Mouse (Mus musculus): Measurements from ENCODE around the gene Tmem132b. TPM values are rescaled to one million over a fixed set of nuclear protein-coding genes. Genes with fewer than 3 reads are reported as not detected.

The Tmem132b gene
- polyA plus RNA-seq, 3 experiments from 2014 or later, result not detected

DNA sequence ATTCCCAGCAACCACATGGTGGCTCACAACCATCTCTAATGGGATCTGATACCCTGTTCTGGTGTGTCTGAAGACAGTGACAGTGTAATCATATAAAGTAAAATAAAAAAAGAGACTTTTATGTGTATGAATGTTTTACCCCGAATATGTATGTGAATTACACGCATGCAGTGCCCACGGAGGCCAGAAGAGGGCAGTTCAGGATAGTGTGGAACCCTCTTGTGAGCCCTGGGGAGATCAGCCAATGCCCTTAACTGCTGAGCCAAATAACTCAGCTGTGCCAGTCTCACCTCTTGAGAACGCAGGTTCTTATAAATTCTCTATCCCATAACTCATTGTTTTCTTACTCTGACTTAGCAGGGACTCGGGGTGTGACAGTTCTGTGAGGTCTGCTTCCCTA lies 12.9 kb upstream of the Tmem132b start:
- no peak for ATAC-seq

DNA sequence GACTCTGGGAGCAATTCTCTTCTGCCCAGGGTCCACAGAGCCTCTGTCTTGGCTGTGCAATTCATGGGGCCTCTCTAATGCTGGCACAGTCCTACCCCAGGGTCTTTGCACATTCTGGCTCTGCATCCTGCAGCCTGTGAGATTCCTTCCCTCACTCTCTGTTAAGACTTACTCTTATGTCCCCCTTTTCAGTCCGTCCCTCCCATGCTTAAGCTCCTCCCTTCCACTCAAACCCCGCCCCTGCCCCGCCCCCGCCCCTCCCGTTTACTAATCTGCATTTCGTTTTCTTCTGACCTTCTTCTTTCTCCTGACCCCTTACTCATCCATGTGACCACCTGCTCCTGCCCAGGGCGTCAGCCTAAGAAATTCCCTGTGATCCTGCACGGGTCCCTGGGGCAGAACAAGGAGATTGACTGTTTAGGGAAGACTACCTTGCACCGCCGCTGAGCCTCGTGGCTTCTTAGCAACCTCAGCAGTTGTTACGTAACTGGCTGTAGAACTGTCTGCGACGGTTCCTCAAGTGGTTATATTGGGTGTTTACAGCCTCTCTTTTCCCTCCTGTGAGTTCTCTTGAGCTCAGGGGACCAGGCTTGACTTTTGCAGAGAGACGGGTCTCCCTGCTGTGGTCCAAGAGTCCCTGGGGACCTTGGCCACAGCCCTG lies 10.5 kb upstream of the Tmem132b start:
- ATAC-seq, result no peak

DNA sequence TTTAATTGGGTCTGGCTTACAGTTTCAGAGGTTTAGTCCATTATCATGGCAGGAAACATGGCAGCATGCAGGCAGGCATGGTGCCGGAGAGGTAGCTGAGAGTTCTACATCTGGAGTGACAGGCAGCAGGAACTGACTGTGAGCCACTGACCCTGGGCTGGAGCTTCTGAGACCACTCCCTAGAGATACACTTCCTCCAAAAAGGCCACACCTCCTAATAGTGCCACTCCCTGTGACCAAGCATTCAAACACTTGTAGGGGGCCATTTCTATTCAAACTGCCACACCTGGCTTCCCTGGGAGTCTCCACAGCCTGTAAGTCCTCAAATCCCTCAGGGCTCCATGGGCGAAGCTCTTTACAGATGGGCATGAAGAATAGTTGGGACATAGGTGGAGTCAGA lies 8.2 kb upstream of the Tmem132b start:
- ATAC-seq, result no peak

DNA sequence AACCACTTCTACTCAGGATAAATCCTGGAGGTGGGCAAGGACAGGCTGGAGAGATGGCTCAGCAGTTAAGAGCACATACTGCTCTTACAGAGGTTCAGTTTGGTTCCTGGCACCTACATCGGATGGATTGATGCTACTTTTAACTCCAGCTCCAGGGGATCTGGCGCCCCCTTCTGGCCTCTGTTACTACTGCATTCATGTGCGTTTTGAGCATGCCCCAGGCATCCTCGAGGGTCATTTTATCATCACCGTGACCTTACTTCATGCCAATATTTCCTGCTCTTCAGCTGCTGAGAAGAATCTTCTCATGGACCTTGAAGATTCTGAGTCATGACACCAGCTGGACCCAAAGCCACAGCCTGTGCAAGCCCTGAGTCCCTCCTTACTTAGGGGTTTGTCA lies 6.1 kb upstream of the Tmem132b start:
- no peak for ATAC-seq

DNA sequence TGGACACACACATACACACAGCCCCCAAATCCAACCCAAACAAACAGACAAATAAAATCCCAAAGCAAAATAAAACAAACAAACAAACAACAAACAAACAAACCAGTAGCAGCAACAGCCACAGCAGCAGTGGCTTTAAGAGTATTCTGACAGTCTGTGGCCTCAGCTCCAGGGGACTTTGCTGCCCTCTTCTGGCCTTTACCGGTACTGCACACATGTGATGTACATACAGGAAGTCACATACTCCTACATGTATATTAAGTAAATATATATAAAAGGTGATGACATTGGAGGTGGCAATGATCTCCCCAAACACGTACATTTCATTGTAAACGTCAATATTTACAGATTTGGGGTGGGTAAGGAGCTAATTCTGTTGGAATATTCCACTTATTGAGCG lies 5.1 kb upstream of the Tmem132b start:
- no peak for ATAC-seq

DNA sequence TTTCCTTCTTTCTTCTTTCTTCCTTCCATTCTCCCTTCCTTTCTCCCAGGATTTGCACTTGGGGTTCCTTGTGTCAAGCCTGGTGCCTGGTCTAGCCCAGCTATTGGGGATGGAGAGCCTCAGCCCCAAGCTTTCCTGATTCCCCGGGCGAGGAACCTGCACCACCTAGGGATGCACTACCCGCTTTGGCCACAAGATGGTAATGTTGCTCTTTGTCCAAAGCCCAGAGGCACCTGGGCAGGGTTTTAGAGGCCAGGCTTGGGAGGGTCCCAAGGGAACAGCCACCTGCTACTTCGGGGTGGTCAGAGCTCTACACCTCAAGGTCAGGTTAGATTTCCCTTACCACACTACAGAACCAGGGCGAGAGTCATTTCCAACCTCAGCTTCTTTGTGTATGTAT lies 2.5 kb upstream of the Tmem132b start:
- ATAC-seq, result peak; percentile 41

DNA sequence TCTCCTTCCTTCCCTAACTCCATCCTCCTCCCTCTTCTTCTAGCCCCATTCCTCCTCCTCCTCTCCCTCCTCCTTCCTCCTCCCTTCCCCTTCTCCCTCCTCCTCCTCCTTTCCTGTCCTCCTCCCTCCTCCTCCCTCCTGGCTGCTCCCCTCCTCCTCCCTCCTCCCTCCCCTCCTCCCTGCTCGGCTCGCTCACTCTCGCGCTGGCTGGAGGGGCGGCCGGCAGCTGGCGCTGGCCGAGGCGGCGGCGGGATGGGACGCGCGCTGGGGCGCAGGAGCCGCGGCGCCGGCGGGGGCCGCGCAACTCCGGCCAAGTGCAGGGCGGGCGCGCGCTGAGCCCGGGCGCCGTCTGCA lies 594 bp downstream of the Tmem132b start:
- no peak for ATAC-seq

DNA sequence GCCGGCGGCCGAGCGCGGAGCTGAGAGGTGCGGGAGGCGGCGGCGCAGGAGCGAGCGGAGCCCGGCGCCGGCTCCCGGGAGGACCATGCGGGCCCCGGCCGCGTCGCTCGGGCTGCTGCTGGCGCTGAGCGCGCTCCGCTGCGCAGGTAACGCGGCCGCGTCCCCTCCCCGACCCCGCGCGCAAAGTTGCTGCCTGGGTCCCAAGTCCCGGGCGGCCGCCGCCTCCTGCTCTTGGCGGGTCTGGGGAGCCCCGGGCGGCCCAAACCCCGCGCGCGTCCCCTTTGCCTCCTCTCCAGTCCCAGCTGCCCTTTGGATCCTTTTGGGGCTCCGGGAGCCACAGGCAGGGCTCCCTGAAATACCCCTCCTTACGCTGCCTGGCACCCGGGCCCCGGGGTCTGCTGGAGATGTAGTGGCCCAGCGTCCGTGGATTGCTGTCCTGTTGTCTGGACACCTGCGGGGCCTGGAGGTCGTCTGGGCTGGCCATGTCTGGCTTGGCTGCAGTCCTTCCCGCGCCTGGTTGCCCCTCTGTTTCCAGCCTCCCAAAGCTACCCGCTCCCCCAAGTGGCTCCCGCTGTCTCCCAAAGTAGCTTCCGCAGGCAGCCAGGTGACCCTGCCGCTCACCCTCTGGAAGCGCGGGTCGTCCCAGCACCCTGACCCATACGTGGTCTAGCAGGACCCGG lies 1.1 kb downstream of the Tmem132b start:
- ATAC-seq, result no peak

DNA sequence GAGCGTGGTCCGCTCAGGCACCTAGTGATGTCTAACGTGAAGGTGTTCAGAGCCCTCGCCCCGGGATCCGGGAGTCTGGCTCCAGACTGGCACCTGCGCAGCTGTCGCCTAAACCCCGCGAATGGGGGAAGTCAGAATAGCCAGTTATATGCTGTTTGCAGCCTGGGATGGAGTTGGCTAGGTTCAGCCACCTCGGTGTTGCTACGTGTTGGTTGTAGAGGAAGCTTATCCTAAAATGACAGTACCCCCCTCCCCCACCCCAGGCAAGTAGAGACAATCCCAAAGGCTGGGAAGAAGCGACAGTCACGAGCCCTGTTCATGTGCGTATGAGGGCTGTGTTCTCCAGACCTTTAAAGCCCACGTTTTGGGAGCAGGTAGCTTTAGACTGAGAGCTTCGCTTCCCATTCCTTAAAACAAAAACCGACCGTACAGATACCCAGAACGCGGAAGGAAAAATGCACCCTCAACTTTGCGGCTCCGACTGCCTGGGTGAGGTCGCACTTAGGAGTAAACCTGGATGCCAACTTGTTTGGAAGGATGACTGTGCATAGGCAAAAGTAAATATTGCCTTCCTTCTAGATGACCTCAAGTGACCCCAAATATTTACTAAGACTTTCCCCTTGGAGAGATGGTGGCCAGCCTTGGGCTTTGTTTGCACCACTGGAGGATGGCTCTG lies 1.8 kb downstream of the Tmem132b start:
- no peak for ATAC-seq

DNA sequence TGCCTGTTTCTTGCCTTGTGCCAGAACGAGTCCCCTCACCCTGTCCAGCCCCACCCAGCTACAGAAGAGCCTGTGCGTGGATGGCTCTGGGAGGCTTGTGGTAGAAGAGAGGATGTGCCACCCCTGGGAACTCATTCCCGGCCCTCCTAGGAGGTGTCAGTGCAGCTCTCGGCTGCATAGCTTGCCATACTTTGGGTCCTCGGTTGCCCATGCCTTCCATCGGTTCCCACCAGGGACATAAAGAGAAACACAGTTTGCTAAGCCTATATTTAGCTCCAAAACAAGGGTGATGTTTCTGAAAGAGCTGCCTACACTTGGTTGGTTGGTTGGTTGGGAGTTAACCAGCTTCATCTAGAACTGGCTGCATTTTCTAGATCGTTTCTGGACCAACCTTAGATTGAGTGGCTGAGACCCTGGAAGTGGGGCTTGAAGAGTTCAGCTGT lies 2.6 kb downstream of the Tmem132b start:
- no peak for ATAC-seq

DNA sequence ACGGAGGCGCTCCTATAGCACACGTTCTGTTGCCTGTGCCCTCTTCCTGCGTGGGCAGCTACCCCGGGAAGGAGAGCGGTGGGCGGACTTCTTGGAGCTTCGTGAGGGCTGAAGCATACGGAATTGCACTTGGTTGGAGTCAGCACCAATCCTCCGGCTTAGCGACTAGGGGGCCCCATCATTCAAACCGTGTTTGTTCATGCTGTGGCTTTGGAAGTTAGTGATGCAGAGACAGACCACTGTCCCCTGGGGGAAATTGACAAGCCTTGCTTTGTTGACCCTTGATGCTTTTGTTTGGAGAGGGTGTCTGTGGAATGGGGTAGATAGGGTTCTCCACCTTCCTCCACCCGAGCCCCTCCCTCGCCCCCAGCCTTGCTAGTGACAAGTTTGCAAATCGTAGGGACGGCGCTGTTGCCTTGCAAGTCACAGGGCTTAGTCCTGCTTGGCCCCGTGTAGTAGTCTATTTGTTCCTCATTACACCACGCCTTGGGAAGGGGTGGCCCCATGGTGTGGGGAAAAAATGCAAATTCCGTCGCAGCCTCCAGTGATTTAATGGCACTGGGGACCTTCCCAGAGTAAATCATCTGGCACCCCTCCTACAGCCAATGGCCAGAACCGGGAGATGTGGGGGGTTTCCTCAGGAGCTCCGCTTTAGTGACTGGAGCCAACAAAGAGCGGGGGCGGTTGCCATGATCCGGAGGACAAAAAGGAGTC lies 3.2 kb downstream of the Tmem132b start:
- no peak for ATAC-seq

DNA sequence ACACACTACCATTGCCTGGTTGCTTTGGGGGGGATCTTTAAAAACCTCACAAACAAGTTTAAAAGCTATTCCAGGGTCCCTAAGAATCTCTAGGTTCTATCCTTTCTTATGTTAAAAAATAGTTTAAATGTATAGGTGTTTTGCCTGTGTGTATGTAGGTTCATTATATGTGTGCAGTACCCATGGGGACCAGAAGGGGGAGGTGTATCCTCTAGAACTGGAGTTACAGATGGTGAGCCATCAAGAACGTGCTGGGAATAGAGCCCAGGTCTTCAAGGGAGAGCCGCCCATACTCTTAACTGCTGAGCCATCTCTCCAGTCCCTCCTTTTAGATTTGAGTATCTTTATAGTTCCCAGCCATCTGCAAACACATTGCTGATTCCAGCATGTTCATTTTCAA lies 13.5 kb downstream of the Tmem132b start:
- ATAC-seq, result no peak

DNA sequence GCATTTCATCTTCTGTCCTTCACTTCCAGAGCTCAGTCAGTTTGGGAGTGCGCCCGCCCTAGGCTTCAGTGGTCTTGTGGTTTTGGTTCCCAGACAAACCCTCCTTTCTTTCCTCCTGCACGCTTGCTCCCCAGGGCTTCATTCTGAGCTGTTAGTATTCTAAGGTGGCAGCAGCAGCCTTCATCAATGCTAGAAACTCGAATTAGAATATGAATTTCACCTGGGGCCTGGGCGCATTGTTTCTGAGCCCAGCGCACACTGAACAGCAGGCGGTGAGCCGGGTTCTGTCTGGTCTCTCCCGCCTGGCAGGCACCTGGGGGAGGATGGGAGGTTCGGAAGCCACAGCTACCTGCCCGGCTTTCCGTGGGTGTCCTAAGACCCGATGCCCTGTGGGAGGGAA lies 14.7 kb downstream of the Tmem132b start:
- ATAC-seq, result no peak

DNA sequence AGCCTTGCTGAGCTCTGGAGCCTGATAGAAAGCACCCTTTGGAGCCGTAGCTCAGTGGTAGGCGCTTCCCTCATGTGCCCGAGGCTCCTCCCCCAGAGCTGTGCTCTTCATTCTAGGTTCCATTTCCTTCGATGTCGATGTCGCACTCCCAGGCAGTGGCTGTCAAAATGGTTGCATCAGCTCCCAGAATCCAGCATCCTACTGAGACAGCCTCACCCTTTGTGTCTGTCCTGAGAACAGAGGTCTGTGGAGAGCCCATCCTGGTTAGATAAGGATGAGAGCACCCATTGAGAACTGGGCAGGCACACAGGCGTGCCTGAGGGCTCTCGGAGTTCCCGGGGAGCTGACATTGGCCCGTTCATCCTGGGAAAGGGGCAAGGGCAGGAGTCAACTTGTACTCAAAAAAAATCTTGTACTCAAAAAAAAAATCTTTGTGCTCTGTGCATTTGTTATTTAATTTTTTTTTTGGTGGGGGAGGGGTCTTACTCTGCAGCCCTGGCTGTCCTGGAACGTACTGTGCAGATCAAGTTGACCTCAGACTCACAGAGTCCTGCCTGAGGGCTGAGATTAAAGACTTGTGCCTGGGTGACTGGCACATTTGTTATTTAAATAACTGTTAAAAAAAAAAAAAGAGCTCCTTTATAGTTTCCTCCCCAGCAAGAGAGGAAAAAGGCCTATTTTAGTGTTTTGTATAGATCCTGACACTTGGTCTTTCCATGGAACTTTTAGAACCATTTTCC lies 18.3 kb downstream of the Tmem132b start:
- ATAC-seq, result no peak

DNA sequence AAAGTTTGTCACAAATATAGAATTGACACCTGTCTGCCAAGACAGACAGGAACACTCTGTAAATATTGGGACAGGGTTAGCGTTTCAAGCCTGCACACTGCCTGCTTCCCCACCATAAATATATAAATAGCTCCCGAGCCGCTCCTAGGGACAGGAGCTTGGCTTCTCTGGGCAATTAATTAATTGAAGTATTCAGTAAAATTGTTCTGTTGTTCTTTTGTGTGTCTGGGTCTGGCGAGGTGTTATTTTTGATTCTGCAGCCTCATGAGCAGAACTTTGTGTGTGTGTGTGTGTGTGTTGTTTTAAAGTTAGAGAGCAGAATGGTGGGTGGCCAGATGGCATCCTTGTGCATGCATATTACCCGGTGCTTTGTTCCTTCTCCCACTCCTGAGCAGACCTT lies 24.2 kb downstream of the Tmem132b start:
- ATAC-seq, result no peak

DNA sequence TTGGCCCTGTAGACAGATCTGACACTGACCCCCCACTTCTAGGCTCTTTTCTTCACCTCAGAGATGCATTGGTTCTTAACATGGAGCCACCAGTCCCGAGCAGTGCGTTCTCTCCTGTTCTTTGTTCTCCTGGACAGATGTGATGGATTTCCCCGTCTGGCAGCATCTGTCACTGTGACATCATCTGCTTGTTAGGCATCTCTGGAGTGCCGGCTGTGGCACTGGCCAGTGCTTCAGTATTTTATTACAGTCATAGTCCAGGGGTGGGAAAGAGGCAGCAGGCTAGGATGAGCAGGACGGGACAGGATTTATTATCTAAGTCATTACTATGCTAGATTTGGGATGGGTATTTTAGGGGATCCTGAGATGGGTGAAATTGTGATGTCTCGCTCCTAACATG lies 31.9 kb downstream of the Tmem132b start:
- no peak for ATAC-seq

DNA sequence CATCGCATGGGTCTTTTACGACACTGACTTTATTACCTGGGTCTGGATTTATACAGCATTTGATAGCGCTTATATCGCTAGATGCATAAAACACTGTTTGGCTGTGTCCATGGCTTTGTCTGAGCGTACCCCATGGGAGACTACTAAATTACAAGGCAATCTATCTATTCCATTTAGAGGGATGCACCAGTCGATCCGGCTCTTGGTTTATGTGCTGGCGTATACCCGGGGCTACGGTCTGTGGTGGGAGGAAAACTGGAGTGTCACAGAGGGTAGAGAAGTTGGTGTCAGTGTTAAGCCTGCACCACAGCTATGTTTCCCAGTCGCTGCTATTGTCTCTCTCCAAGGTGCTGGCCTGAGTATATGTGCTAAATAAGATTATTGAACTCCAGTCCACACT lies 34.2 kb downstream of the Tmem132b start:
- ATAC-seq, result no peak

DNA sequence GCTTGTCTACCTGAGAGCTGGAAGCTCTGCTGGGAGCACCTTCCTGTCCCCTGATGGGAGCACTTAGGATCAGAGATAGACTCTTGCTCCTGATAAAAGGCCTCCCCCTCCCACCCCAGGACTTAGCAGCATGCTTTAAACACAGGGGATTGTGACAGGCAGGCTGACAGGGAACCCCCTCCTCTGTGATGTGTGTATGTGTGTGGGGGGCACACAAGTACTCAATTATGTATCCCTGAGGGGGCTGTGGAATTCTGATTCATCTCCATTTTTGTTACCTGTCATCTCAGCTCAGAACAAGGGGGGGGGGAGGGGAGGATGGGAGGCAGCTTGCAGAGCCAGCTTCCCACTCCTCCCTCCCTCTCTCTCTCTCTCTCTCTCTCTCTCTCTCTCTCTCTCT lies 36.9 kb downstream of the Tmem132b start:
- no peak for ATAC-seq

DNA sequence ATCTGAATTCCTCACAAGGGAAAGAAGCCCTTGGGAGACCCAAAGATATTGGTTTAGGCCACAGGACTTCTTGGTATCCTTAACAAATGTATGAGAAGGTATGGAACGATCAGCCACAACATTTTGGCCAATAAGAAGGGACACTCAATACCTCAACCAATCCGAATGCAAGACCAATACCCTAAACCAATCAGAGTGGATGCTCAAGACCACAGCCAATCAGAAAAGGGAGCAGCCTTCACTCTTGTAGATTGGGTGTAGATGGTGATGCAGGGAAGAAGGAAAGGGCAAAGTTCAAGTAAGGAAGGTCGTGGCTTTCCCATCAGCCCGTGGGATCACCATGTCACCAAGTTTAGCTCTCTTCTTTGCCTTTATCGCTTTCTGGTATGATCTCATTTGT lies 40.4 kb downstream of the Tmem132b start:
- ATAC-seq, result no peak

DNA sequence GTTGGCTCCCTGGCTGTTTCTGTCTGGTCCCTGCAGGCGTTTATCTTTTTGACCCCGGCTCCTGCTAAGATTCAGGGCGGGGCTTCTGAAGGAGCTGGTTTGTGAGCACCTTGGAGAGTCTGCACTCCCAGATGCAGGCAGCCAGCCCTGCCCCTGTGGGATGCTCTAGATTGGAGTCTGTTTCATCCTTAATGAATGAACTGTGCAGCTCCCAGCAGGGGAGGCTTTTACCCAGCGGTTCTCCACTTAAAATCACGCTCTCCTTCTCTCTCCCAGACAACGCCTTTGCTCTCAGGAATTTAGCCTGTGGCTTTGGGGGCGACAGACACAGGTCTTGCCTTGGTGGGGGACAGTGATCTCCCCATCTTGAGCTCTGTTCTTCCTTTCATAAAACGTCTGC lies 43.3 kb downstream of the Tmem132b start:
- no peak for ATAC-seq

DNA sequence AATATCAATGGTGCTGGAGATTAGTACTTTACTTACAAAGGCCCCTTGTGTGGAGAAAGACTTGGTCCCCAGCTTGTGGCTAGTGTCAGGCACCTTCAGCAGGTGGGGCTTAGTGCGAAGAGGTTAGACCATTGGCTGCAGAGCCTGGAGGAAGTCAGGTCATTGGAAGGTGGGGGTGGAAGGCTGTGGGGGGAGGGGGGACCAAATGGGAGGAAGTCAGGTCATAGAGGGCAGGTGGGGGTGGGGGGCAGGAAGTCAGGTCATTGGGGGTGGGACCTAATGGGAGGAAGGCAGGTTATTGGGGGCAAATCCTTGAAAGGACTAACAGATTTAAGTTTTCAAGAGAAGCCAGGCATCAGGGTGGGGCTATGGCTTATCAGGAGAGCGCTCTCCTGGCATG lies 44.3 kb downstream of the Tmem132b start:
- no peak for ATAC-seq

DNA sequence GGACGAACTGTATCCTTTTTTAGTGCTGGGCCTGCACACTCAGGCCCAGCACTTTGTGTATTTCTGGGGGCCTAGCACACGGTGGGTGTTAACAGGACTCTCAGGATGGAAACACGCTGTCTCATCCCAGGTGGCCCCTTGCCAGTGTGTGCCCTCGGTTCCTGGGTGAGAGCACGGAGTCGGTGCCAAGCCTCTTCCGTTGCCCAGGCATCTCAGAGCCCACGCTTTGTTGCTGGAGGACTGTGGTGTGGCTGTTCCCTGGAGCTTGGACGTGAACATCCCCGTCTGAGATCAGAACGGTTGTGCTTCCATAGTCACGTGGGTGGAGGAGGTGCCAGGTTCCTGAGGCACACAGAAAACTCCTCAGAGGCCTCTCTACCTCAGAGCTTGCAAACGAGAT lies 47.1 kb downstream of the Tmem132b start:
- no peak for ATAC-seq

DNA sequence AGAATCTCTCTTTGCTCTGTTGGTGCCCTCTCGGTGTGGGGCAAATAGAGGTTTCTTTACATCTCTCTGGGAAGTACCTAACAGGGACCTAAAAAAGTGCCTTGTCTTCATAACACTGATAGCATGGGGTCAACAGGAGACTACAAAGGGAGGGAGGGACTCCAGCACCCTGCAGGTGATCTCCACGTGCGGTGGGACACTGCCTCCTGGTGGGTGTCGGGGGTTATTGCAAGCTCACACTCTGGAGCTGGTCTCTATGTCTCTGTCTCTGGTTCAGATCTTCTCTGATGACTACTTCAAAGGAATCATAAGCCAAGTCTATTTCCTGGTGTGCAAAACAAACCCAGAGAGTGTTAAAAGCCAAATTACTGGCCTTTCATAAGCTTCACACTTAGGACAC lies 47.6 kb downstream of the Tmem132b start:
- ATAC-seq, result no peak
